Mouse (Mus musculus): ENCODE results near the gene Naaladl2. TPM values are rescaled to one million over a fixed set of nuclear protein-coding genes. Genes with fewer than 3 reads are reported as not detected.
"Not testable (repeated sequence)": the region's sequence is repeated elsewhere in the genome, so short reads cannot be mapped to it uniquely, and the experiment has no call there.

Gene Naaladl2
- total RNA-seq, 2 experiments from 2014 or later, result 0.52 to 0.55 TPM

GRCm38 (mm10) chr3:24321489-24322405, 822.3 kb downstream of the Naaladl2 start:
- DNase-seq (ENCODE audit: low spot score), result no peak

GRCm38 (mm10) chr3:24314658-24315297, 829.3 kb downstream of the Naaladl2 start:
- no peak for DNase-seq (ENCODE audit: low spot score)

DNA sequence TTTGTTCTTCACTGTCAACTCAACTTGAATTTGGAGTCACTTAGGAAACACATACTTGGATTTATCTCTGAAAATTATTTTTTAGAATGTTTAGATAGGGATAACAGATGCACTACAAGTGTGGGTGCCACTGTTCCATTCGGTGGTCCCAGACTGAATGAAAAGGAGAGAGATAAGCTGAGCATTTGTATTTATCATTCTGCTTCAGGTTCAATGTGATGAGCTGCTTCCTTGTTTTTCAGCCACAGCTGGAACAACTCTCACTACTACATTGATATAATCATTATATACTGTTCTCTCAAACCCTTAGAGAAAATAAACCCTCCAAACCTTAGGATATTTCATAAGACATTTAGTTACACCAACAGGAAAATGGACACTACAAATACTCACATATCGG, 918.6 kb downstream of the Naaladl2 start:
- DNase-seq (ENCODE audit: low spot score), result no peak

DNA sequence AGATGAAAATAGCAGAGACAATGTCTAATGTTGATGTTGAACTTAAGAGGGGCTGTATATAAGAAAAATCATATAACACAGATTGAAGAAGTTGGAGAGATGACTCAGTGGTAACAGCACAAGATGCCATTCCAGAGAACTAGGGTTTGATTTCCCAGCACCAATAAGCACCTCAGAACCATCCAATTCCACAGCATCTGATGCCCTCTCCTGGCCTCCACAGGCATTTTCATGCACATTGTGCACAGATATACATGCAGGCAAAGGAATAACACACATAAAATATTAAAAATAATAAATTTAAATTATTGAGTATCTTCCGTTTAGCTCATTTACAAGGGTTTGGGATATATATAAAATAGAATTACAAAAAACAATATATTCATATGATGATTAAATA, 926.6 kb downstream of the Naaladl2 start:
- DNase-seq (ENCODE audit: low spot score), result no peak

GRCm38 (mm10) chr3:24166531-24166930, 977.5 kb downstream of the Naaladl2 start:
- no peak for DNase-seq (ENCODE audit: low spot score)

DNA sequence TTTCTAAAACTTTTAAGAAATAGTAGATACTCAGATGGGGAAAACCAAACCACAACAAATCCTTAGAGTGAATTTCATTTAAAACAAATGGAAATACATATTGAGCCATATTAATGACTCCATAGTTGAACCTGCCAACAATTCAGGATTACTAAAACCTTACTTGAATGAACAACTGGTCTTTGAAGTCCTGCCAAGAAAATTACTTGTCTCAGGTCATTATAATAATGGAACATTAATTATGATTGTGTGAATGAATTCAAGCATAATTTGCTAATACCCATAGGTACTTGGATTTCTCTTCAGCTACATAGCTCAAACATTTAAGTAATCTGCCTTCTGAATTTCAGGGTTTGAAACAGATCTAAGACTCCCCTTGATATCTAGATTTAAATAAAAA, 980.1 kb downstream of the Naaladl2 start:
- DNase-seq (ENCODE audit: low spot score), result no peak

DNA sequence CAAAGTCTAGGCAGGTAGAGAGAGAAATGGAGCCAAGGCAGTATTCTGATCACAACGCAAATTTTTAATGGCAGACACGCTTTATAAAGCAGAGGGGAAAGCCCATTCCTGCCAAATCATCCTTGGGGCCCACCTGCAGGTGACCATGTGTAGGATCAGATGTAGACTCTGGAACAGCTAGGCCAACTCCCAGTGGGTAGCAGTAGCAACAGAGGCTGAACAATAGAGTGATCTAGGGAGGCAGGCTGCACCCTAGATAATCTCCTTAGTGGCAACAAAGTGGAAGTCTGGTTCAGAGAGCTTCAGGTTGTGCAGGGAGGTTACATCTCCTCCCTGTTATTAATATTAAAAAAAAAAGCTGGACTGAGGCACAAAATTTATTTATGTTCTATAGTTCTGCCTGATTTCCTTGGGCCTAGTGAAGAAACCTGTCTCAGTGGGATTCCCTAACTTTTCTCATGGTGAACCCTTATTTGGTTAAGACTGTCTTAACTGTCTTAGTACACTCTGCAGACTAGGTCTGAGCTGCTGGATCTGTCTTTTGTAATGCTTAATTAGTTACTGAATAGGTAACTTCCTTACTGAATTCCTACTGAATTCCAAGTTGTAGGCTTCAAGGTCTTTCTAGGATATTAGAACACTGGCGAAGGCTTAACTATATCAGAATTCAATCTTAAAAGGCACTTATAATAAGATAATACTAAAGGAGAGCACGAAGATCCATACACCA, 992.8 kb downstream of the Naaladl2 start:
- not testable (repeated sequence) for DNase-seq (ENCODE audit: low spot score)

- no peak for DNase-seq (ENCODE audit: low spot score)
Measured at GRCm38 (mm10) chr3:24142808-24143207, 1001.3 kb downstream of the Naaladl2 start.

DNA sequence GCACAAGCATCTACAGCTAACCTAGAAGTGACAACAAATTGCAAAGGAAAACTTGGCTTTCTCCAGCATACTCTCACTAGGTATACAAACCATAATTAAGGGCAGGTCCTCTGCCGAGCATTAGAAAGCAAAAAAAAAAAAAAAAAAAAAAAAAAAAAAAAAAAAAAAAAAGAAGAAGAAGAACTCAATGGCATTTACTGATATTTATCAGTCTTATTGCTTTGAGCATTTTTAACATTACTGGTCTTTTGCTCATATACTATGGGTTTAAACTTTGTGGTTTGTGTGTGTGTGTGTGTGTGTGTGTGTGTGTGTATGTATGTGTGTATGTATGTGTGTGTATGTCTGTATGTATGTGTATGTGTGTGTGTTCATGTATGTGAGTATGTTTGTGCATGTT, 1006.1 kb downstream of the Naaladl2 start:
- no peak for DNase-seq (ENCODE audit: low spot score)

DNA sequence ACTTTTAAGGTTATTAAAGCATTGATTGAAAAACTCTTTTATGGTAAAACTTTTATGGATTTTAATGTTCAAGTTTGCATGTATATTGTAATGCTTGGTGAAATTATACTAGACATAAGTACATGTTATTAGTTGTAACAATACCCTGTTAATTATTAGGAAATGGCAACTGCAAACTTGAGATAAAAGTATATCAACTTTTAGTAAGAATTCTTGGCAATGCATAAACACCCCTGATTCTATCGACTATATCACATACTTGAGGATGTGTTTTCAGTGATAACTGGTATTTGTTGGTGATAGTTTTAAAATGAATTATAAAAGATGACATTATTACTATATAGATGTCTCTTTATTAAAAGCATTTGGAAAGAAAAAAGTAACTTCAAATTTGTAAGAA, 1017.9 kb downstream of the Naaladl2 start:
- DNase-seq (ENCODE audit: low spot score), result no peak

GRCm38 (mm10) chr3:24124034-24124433, 1020.0 kb downstream of the Naaladl2 start:
- no peak for DNase-seq (ENCODE audit: low spot score)

DNA sequence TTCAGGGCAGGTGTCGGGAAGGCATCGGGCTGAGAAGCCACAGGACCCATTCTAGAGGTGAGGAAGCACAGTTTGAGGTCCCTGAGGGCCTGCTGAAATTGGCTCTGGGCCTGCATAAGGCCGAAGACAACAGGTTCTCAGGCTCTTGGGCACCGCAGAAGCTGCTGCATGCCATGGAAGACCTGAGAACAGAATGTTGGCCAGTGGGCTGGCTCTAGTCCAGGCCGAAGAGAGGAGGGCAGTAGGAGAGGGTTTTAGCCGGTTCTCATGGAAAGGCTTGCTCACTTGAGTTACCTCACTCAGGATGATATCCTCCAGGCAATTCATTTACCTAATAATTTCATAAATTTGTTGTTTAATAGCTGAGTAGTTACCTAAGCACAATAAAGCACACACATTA, 1025.9 kb downstream of the Naaladl2 start:
- DNase-seq (ENCODE audit: low spot score), result no peak

DNA sequence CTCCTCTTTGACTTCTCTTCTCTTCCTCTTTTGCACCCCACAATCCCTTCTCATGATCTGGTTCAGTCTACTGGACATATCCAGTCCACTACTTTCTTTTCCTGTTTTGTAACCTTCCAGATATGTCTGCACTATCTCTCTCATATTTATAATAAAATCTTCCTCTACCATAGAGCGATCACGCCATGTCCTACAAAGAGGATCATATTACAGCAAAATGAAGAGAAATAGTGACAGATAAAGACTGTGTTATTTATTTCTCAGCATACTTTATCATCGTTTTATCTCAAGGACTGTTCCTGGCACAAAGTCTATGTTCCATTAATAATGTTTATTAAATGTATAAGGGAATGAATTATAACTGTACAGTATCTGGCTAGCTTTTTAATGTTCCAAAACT, 1029.2 kb downstream of the Naaladl2 start:
- no peak for DNase-seq (ENCODE audit: low spot score)

- no peak for DNase-seq (ENCODE audit: low spot score)
Measured at GRCm38 (mm10) chr3:24113360-24113759, 1030.7 kb downstream of the Naaladl2 start.

DNA sequence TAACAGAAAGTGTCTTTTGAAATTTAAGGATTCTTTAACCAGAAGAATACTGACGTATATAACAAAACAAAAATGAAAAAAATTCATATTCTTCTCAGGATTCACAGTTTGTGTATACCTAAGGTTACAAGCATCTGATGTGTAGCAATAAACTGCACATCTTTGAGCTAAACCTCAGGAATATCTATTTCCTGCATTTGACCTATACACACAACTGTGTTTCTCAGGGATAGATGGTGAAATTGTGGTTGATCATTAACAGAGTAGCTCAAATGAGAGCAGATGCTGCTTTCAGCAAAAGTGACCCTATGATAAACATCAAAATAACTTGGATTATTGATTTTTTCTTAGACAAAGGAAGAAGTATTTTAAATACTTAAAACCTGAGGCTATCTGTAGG, 1037.7 kb downstream of the Naaladl2 start:
- DNase-seq (ENCODE audit: low spot score), result no peak

DNA sequence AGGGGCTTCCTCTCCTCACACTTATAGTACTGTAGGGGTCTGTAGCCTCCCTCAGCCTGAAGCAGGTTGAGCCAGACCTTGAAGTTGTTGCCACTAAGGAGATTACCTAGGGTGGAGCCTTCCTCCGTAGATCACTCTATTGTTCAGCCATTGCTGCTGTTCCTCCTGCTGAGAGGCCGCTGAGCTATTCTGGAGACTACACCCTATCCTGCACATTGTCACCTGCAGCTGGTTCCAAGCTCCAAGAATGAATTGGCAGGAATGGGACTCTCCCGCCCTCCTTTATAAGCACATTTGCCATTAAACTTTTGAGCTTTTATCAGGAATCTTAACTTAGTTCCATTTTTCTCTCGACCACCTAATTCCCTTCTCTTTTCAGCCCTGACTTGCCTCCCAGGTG, 1064.3 kb downstream of the Naaladl2 start:
- no peak for DNase-seq (ENCODE audit: low spot score)

GRCm38 (mm10) chr3:24071169-24071797, 1072.8 kb downstream of the Naaladl2 start:
- peak; percentile 1 for DNase-seq (ENCODE audit: low spot score)

DNA sequence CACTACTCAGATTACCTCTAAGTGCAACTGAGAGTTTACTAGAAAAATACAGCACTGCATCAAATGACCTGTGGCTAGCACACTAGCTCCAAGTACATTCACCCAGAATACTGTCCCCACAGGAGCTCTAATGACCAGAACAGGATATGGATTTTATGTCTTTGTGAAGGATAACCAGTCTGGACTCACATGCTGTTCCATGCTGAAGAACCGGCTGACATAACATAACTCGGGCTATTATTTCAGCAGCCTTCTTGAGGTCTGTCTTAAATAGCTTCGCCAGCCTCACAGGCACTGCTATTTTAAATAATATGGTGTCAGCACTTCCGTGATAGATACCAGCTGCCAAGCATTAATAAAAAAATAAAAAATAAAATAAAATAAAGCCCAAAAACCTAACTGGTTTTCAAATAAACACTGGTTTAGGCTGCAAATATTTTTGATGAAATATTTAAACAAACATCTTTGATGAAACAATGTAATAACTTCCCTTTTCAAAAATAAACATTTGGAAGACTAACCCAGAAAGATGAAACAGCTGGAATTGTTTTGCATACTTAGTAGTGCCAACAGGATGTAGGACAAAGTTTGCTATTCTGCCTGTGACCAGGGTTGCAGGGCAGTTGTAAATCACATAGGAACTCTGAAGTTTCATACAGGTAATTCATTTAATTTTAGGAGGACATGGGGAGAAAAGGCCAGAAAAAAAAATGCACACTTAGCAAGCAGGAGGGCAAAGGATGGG, 1073.5 kb downstream of the Naaladl2 start:
- DNase-seq (ENCODE audit: low spot score), result no peak

- DNase-seq (ENCODE audit: low spot score), result no peak
Measured at GRCm38 (mm10) chr3:24048217-24048616, 1095.8 kb downstream of the Naaladl2 start.

GRCm38 (mm10) chr3:24001741-24002140, 1142.3 kb downstream of the Naaladl2 start:
- DNase-seq (ENCODE audit: low spot score), result no peak

DNA sequence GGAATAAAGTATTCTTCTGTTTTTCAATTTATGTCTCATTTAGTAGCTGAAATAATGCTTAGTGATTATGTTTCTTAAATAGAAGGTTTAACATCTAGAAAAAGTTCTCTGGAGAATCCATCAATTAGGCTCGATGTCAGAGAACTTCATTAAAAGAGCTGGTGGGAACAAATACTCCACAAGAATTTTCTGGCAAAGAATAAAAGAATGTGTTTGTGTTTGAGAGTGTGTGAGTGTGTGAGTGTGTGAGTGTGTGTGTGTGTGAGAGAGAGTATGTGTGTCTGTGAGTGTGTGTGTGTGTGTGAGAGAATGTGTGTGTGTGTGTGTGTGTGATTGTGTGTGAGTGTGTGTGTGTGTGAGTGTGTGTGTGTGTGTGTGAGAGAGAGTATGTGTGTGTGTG, 1170.3 kb downstream of the Naaladl2 start:
- DNase-seq (ENCODE audit: low spot score), result no peak
